Mouse (Mus musculus) fibroblast of lung, adult 2 months (primary cell): ENCODE results near the gene Cald1.

ENCODE experiments used
- DNase-seq: peaks from one replicate; pipeline ENCODE4 v3.0.0-alpha.2; 2011; ENCODE audit warnings: low read depth

The Cald1 gene

DNA sequence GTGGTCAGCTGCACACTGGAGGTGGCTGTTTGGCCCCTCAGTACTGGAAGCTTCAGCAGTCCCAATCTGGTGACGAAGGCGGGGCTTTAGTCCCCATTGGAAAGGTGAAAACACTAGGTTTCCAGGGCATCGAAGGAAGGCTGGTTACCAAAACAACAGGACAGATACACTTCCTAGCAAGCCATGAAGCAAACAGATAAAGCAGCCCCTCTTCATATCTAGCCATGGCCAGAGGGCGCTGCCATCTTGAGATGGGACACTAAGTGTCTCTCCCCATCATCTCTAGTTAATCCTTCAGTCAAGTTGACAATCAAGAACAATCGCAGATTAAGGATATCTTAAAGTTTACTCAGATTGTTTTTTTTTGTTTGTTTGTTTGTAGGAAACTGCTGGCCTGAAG, 167.4 kb downstream of the Cald1 start:
- DNase-seq, result no peak

DNA sequence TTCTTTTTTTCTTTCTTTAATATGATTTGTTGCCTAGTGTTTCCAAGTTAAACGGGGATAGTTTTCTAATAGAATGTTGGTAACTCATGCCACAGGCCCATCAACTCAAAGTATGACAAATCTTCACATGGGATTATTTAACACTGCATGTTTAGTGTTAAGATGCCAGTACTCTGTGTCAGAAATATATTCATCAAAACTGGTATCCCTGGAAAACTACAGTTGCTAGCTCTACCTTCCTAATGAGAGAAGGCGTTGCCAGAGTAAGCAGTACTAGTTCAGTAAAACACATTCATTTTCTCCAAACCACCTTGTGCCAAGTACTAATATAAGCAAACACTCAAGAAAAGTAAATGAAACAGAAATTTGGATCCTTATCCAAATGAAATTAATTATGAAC, 171.7 kb downstream of the Cald1 start:
- DNase-seq, result no peak

- DNase-seq, result no peak
Observed at GRCm38 (mm10) chr6:34770491-34770890, 172.2 kb downstream of the Cald1 start.

DNA sequence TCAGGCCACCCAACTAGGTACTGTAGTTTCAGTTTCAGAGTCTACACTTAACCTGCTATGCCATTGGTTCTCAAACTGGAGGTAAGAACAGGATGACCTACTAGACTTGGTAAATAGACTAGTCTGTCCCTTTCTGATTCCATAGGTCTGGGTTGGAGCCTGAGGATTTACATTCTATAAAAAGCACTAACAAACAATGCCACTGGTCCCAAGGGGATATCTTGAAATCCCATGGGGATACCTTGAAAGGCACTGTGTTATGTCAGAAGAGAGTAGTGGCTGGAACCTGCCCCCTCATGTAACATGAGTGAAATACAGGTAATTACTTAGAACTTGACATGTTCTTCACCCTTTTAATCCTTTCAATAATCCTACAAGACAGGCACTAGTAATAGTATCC, 178.1 kb downstream of the Cald1 start:
- no peak for DNase-seq

DNA sequence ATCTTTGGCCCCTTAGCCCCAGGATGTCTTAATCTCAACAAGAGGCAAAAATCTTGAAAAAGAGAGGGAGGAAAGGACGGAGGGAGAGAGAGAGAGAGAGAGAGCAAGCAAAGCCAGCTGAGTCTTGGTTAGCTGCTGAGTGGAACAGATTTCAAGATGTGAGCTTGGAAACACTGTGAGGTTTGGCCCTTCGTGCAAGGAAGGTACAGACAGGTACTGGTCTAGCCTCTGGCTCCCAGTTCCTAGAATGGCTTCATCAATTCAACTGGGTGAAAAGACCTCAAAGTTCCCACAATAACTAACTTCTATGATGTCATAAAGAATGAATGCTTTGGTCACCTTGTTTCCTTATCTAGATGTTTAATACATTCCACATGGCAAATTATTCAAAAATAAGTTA, 178.8 kb downstream of the Cald1 start:
- no peak for DNase-seq

GRCm38 (mm10) chr6:34777981-34778668, 179.8 kb downstream of the Cald1 start:
- DNase-seq, result no peak

DNA sequence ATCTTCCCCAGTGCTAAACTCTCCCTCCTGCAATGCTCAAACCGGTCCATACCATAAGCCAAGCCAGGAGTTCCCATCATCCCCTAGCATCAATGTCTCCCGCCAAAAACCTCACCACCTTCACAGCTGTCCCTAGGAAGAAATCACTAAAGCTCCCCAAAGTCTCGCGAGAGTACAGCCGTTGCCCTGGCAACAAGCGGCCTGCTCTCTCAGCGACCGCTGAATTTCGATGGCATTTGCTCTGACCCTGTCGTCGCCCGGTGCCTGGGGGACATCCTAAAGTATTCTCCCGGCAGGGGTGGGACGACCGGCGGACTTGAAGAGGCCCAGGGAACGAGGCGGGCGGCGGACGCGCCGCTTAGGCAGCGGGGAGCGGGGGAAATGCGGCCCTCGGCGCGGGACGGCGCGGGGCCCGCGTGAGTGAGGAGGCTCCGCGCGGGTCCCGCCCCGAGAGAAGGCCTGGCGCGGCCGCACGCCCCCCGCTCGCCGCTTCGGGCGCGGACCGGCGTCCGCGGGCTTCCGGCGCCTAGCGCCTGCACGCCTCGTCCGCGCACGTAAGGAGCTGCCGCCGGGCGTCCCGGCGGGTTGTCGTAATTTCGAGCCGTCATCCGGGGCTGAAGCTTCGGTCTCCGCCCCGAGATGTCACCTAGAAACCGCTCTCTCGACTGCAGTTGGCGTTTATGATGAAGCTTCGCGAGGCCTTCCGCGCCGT, 182.1 kb downstream of the Cald1 start, which contains the start of gene Agbl3:
Gene Agbl3, plus strand, starts transcription at position 202 of the 712 bp plus-strand sequence.
- peak; percentile 74 for DNase-seq

DNA sequence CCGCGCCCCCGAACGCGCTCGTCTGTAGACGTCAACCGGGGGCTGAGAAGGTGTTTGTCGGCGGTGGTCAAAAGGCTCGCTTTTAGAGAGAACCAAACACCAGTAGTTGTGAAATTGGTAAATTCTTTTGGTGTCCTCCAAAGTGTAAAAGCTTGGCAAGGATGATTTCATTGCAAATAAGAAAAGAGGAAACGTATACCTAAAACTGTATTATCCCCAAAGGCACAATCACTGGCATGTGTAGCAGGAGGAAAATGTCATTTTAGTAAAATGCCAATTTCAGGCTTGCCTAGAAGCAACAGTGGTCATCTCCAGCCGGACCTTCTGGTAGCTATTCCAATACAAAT, 182.6 kb downstream of the Cald1 start:
- DNase-seq, result no peak

GRCm38 (mm10) chr6:34782493-34782892, 184.2 kb downstream of the Cald1 start:
- no peak for DNase-seq

GRCm38 (mm10) chr6:34796881-34797280, 198.6 kb downstream of the Cald1 start:
- peak; percentile 88 for DNase-seq

GRCm38 (mm10) chr6:34797887-34798286, 199.6 kb downstream of the Cald1 start:
- DNase-seq, result no peak

- DNase-seq, result no peak
Observed at GRCm38 (mm10) chr6:34805582-34805981, 207.3 kb downstream of the Cald1 start.

DNA sequence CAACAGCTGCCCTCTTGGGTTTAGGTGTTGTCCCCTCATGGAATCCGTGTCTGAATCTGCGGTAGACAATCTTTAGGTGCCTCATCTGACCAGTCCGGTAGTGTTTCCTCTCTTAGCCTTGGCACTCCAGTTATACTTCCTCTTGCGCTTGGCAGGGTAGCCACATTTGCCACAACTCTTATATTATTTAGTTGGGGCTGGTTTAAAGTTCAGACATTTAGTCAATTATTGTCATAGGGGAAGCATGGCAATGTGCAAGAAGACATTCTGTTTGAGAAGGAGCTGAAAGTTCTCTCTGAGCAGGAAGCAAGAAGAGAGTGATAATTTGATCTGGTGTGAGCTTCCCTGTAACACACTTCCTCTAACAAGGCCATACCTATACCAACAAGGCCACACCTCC, 212.4 kb downstream of the Cald1 start:
- no peak for DNase-seq

DNA sequence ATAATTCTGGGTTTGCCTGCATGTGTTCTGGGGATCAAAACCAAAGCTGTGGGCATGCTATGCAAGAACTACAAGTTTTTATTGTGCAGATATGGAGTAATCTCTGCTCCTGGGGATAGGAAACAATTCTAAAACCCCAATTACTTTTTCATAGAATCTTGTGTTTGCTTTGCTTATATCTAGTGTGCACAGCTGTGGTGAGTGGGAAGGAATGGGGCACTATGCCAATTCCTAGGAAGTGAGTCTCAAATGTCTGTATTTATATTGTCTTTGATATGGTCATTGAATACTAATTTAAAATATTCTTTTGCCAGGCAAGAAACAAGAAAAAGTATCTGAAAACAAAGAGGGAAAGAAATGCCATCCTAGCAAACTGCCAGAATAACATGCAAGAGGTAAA, 226.1 kb downstream of the Cald1 start:
- no peak for DNase-seq
